Mouse (Mus musculus) liver, embryonic 14.5 days (tissue): Measurements from ENCODE around the gene Paqr8.

Experiments used
- CTCF ChIP-seq: IDR thresholded peaks from 2 replicates; pipeline ENCODE4 v1.5.1; 2016; ENCODE audit warnings: antibody characterized with exemption, low read depth, control low read depth
- EP300 ChIP-seq: IDR thresholded peaks from 2 replicates; pipeline ENCODE4 v1.6.1; 2016; ENCODE audit warnings: antibody characterized with exemption, low read depth

GRCm38 (mm10) chr1:20900336-20900735, 9.9 kb downstream of the Paqr8 start:
- TF ChIP-seq CTCF (no peak), EP300 (no peak)
